Mouse (Mus musculus) cerebellum, adult 9-11 months (tissue): ENCODE results near the gene Itga11.
A peak's percentile ranks its signal among the peaks of the same experiment; 100 is the strongest.
"Not testable (repeated sequence)": the region's sequence is repeated elsewhere in the genome, so short reads cannot be mapped to it uniquely, and the experiment has no call there.

Experiments
- DNase-seq: peaks from one replicate; pipeline ENCODE4 v3.0.0; 2022

Itga11 gene

DNA sequence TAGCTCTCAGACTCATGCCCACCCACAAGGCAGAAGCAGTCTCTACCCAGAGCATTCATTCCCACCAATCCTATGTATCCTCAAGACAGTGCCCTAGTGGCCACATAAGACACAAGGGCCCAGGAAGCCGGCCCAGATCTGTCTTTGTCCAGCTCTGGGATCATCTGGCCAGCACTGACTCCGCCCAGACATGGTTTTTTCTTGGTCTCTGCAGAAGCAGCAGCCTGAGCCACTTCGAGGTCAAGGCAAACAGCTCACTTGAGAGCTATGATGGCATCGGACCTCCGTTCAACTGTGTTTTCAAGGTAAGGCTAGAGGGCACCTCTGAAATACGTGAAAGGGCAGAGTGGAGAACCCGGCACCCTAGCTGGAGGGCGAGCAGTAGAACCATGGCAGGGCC lies 95.1 kb downstream of the Itga11 start:
- no peak for DNase-seq

DNA sequence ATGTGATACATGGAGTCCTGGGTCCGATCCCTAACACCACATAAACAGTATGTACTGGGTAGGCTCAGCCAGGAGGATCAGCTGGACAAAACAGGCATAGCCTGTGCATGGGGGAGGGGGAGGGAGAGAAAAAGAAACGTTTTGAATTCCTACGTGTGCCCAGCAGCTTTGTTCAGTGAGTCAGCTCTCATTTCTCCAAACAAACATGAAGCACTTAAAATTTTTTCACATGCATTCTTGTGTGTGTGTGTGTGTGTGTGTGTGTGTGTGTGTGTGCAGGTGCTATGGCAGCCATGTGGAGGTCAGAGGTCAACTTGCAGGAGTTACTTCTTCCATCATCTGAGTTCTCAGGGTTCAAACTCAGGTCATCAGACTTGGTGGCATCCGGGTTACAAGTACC lies 97.8 kb downstream of the Itga11 start:
- no peak for DNase-seq

DNA sequence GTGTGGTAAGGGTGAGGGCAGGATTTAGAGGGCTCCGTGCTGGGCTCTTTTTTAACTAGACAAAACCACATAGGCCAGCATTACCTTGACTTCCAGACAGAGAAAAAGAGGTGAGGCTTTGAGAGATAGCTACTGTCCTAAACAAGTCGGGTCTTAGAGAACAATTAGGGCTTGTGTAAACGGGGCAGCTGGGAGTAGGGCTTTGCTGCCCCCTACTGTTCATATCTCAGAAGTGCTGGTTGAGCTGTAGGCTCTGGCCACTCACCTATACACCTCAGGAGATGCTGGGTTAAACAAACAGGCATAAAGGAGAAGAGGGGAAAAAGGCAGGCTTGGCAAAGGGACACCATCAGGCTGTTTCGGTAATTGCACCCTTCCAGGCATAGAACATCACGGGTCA lies 99.8 kb downstream of the Itga11 start:
- peak; percentile 58 for DNase-seq

DNA sequence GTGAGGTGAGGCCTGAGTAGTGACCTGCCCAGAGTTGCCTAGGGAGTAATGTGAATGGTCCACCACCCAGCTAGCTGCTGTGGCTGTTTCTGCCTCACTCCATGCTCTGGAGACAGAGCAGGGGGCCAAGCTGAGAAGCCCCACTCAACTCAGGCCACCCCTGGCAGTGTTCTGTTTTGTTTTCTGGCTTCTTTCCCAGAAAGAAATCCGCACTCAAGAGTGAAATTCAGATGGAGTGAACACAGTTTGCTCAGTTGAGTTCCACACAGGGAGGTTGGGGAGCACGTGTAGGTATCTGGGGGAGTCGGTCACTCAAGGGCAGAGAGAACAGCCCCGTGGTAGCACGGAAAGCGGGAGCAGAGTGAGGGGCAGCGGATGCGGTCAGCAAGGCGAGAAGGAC lies 101.1 kb downstream of the Itga11 start:
- no peak for DNase-seq

DNA sequence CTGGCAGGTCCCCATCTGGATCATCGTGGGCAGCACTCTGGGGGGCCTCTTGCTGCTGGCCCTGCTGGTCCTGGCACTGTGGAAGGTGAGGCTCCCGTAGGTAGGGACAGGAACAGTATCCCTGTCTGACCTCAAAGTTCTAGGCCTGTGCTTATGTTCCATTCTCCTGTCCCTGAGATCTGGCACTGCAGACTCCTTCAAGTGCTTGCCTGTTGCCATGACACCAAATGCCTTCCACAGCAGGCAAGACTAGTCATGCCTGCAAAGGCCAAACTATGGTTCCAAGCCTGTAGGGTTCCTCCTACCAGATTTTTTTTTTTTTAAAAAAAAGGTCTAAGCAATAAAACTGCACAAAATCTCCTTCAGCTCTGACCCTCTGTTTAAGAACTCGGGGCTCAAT lies 104.3 kb downstream of the Itga11 start:
- no peak for DNase-seq

DNA sequence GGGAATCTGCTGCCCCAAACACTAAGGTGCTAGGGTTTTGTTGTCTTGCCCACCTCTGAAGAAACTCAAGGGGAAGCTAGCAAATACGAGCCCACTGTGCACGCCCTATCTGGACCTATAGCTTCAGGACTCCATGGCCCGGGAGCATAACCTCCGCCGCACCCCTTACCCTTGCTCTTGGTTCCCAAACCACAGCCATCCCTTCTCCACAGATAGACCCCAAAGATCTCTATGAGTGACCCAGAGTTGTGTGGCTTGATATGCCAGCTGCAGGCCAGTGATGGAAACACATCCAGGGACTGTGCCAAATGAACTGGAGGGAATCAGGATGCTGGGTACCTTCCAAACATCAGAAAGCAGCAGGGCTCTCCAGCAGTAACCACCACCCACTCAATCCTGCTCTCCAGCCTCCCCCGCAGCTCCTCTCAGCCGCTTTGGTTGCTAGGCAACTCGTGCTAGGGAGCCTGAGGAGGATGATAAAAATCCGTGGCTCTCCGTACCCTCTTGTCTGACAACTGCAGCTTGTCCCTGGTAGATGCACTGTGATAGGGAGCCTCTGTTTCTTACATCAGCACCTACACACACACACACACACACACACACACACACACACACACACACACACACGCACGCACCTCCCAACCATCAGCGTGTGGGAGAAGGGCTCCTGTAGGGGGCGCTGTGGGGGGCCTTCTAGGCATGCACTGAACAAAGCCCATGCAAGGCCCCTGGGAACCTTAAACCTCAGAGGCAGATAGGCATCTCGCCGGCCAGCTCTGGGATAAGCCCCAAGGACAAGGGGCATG lies 105.6 kb downstream of the Itga11 start:
- DNase-seq: peak; percentile 7

DNA sequence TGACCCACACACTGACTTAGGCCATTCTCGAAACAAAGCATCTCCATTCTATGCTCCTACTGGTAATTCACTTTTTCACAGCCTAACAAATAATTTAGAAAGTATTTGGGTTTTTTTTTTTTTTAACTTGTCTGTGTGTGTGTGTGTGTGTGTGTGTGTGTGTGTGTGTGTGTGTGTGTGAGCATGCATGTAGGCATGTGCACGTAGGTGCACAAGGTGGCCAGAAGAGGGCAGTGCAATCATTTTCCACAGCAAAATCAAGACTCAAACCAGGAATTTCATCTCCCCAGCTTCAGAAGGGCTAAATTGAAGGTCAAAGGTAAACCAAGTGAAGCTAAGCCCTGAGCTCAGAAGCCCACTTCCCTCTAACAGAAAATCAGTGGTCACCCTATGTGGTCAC lies 106.6 kb downstream of the Itga11 start:
- DNase-seq: no peak

DNA sequence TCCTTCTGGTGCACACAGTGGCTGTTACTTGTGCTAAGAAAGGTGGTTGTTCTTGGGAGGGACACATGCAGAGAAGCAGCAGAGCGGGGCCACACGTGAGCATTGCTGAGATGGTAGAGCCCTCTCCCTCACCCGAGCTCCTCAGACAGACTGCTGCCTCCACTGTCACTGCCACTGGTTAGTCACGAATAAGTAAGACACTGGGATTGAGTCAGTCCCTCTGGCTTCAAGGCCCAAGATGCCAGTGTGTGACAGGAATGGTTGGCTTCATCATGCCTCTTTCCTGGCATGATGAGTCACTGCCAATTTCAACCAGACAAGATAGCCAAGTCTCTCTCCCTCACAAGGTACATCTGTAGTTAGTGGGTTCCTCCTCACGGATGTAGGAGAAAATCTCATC lies 109.1 kb downstream of the Itga11 start:
- no peak for DNase-seq

DNA sequence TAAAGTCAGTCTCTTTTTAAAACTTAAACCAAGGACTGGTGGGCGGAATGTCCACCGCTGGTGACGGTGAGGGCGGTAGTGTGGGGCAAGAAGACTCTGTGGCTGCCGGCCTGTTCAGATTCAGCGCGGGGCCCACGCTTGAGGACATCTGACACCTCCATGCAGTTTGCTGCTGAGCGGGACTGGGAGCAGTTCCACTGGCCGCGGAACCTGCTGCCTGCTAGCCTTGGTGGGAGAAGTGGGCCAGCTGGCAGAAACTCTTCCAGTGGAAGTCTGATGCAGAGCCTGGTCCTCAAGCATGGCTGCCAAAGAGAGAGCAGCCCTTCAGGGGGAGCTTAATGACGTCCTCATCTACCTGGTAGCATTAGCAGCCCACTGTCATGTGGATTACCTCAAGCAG lies 112.2 kb downstream of the Itga11 start:
- peak; percentile 22 for DNase-seq

DNA sequence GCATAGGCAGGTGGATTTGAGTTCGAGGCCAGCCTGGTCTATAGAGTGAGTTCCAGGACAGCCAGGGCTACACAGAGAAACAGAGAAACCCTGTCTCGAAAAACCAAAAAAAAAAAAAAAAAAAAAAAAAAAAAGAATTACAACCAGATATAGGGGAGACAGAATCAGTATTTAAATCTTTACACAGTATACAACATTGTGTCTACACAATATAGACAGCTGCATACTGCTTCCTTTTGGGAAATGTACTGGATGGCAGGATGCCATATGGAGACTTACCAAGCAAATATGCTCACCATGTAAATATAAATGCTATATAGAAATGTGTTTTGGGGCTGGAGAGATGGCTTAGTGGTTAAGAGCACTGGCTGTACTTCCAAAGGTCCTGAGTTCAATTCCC lies 121.6 kb downstream of the Itga11 start:
- not testable (repeated sequence) for DNase-seq

DNA sequence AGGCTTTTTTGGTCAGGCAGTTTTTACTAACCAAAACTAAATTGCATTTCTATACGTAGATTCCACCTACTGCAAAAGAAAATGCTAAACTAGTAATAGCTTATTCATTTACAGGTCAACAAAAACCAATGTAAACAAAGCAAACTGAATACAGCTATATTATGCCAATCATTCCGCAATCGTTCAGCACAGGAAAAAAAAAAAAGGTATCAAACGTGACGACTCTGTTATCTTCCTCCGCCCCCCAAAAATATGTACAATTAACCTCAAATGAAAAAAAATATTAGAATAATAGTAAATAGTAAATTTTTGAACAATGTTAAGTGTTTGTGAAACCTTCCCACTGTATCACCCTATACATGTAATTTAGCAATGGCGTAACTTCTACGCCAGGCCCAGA lies 132.5 kb downstream of the Itga11 start:
- no peak for DNase-seq

DNA sequence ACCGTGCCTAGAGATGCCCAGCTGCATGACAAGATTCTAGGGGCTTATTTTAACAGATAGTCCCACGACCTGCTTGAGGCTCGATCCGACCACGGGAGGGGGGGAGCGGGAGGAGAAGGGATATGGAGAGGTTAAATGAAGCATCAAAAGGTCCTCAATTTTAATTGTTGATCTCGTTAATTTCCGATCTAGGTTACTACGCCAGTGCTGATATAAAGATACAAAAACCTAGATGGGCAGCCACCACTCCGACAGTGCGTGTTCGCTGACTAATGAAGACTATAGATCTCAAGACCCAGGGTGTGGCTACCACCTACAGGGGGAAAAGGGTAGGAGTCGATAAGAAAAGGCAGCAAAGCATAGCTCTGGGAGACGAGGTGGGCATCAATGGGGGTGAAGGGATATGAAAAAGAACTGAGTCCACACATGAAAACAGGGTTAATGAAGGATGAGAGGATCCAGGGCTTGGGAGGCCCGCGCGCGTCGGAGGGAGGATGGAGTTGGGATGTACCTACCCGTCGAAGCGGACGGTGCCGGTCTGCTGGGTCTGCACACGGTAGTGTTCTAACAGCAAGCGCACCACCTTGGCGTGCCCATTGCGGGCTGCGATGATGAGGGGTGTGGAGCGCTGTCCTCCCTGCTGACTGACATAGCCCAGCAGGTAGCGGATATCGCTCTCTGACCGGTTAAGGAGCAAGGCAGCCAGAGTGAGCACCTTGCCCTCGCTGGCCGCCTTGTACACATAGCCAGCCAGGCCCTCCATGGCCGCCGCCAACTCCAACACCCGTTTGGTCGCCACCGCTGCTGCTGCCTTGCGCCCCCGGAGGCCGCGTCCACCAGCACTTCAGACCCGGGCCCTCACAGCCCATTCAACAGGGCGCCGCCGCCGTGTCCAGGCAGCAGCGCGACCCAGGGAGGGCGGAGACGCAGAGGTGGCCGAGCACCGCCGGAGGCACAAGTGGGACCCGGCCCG lies 133.2 kb downstream of the Itga11 start:
- DNase-seq: peak; percentile 47

DNA sequence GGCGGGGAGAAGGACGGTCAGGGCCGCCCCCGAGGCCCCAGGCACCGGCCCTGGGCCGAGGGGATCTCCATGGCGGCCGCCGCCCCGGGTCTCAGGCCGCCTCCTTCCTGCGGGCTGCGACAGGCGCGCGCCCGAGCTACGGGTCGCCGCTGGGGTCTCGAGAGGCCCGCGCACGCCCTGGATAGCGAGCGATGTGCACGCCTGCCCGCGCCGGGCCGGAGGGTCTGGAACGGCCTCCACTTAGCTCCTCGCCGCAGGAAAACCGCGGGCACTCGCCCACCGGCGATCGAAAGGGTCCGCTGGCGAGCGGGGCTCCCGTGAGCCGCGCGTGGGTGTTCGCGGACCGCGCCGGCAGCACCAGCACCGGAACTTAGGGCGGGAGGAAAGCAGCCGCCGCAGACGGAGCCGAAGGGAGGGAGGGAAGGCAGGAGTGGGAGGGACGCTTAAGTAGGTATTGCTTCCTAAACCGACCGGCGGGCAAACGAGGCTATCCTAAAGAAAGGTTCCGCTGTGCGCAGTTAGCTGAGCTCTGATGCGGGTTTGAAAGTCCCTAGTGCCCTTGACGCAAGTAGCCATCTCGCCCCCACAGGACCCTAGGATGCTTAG lies 134.0 kb downstream of the Itga11 start, which contains the start of gene Fem1b:
Gene Fem1b, minus strand, starts transcription at position 419 of the 606 bp plus-strand sequence.
- peak; percentile 94 for DNase-seq

DNA sequence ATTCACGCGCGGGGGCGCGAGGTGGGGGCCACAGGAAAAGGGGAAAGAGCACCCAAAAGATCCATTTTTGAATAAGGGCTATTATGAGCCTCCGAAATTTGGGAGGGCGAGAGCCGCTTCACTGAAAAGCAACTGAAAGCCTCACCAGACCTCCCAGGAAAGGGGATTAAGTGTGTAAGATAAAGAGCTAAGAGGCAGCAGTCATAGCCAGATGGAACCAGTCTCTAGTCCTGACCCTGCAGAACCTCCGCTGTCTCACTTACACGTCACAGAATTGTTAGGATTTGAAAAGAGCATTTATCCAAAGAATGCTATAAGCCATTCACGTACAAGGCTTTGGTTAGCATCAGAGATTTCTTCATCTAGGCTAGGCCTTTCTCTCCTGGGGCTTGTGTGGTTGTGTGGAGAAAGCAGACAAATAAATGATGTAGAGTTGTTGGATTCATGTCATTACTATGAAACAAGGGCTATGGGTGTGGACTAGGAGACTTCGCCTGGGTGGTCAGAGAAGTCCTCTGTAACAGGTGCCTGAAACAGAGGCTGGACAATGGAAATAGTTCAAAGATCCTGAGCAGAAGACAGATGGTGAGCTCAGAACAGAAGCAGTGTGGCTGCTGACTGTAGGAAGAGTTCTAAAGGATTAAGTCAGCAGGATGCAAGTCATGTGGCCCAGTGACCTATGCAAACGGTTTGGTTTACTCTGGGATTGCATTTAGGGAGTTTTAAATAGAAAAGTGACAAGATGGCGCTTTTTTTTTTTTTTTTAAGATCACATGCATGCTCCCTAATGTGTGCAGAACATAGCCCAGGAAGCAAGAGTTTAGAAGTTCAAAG lies 134.8 kb downstream of the Itga11 start:
- peak; percentile 47 for DNase-seq

DNA sequence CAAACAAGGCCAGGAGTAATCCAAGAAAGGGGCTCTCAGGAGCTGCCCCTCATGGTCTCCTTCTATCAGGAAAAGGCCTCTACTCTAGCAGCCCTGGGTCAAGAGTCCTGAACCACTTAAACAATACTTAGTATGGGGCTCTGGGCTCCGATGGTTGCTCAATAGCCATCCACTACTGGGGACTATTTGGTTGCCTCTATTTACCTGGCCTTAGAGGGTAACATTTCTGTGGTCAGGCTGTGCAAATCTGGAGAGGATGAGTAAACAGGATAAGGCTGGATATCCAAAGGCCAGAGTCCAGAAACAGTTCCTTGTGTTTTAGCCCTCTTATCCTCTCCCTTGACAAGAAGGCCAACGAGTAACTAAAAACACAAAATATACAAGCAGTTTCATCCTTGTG lies 137.1 kb downstream of the Itga11 start:
- DNase-seq: no peak

DNA sequence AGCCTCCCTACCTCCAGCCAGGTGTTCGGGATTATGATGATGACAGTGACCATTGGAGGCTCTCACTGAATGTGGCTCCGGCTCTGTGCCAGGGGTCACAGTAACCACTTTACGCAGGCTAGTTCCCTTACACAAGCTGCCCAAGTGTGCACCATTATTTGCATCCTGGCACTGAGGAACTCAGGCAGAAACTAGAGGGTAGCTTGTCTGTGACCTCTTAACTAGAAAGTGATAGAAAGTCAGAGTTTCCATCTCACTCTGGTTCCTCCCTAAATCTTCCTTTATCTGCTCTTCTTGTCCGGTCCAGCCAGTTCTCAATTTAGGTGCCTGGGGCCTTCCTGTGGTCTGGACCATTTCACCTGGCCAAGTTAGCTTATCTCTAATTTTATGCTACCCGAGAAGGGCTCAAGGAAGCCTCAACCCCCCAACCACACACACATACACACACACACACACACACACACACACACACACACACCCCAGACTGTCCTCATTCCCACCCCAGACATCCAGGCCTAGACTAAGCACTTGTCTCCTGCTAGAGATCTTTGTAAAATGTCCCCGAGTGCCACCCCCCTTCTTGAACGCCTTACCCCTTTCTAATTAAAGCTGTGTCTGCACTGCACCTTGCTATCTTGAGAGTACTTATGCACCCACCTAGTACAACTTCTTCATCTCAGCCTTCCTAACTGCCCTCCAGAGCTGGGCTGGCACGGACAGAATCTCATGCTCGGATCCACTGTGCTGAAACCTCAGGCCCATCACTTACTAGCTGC lies 138.9 kb downstream of the Itga11 start:
- DNase-seq: no peak

DNA sequence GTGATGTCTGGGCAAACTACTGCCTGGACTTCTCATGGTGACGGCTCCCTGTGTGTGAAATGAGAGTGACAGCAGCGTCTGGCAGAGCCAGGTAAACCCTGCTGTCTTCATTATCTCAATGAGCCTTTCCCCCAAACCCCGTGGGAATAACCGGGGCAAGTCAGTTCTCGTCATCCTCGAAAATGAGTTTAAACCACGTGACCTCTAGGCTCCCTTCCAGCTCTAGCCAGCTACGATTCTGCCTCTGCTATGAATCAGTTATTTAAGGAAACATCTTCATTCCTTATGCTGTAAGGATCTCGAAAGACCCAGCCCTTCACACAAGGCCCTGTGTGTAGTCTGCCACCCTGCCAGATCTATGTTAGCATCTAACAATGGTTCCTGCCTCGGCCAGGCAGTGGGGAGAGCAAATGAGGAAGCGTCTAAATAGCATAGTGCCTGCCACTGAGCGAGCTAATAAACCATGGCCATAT lies 139.5 kb downstream of the Itga11 start:
- DNase-seq: no peak

DNA sequence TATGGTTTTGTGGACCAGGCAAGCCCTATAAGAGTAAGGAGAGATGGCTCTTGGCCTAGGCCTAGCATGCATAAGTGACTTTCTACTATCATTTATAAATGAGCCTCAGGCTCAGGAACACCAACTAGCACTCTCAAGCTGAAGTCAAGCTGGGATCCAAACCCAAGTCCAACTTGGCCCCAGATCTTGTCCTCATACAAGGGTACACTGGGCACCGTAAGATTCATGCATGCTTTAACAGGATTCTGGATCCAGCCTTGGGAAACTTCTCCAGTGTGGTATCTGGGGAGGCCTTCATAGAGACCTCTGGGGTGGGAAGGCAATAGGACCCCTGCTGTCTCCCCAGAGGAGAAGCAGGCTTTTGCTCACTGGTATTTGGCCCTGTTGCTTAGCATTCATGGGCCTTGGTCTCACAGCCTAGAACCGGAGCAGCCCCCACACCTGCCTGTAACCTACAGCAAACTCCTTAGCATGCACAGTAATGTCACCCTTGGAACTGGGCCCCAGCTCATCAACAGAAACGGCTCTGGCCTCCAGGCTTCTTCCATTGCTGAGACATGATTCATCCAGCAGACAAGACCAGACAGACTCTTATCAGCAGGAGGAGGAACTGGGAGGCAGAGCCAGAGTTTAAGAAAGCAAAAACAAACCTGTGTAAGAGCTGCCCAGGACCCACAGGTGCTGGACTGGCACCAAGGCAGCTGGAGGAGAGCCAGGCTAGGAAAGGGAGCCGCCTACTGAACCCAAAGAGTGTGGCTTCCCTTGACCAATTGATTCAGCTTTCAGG lies 140.4 kb downstream of the Itga11 start:
- no peak for DNase-seq

DNA sequence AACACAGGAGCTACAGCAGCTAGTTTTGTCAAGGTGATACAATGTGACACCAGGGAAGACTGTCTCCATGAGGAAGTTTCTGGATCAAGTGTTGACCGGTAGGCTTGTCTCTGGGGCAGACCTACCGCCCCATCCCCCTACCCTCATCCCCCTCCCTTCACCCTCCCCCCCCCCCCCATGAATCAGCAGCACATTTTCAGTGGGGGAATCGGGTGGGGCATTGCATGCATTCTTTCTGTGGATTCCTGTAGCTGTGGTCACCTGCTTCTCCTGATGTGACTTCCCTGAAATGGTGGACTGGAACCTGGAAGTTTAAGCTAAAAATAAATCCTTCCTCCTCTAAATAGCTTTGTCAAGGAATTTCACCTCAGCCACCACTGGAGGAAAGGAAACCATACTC lies 141.9 kb downstream of the Itga11 start:
- no peak for DNase-seq

DNA sequence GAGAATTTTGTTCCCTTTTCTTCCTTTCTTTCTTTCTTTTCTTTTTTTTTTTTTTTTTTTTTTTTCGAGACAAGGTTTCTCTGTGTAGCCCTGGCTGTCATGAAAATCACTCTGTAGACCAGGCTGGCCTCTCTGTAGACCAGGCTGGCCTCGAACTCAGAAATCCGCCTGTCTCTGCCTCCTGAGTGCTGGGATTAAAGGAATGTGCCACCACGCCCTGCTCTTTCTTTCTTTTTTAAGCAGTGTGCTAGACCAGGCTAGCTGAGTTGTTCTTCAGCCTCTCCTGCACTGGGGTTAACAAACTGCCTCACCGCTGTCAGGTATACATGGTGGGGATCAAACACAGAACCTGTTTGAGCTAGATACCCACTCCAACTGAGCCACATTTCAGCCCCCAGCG lies 142.3 kb downstream of the Itga11 start:
- DNase-seq: not testable (repeated sequence)

DNA sequence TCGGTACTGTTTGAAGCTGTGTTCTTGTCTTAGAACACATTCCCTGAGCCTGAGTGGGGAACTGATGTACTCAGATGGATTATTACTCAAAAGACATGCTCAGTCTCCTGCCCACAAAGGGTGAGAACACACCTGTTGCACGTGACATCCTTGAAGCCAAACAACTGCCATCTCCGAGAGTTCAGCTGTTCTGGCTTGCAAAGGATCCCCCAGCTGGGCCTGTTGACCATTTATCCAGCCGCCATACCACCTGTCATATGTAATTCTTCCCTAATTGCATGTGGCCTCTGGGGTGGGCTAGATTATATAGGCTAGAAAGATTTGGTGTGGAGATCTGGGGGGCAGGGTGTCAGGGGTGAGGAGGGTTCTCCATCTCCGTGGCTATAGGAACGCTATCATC lies 143.2 kb downstream of the Itga11 start:
- DNase-seq: no peak
